Comparison of ENCODE assay signal across 9 mouse cellular contexts in genomic region chr14:61650291-61650960, GRCm38 (mm10). TPM values are rescaled to one million over a fixed set of nuclear protein-coding genes. Genes with fewer than 3 reads are reported as not detected.
DNase-seq lines count a peak whose midpoint lies in the region.
"Had no signal": no experiment of that assay in that cellular context is flagged by ENCODE, and none has a peak within 500 bp of the region (broad histone marks: within the 10 kb centered on the region; RNA-seq: fewer than 3 reads in every experiment).

No protein-coding gene starts in this region.

- H3K36me3 ChIP-seq in megakaryocyte, embryonic 14.5 days (replicated peaks; ENCODE audit: low read length), result no peaks in the 10 kb centered on the region
- H3K36me3 ChIP-seq: stomach, embryonic 15.5 days had no signal

- peak overlapping the region; percentile 66 for H3K4me3 ChIP-seq in megakaryocyte, embryonic 14.5 days (replicated peaks)
- H3K4me3 ChIP-seq: stomach, embryonic 15.5 days had no signal

- DNase-seq in heart, adult 18-20 months, result peak; percentile 42 to 72
- DNase-seq in heart, postnatal 25 days (ENCODE audit: low spot score), result no peak
- peak; percentile 29 for DNase-seq in urinary bladder, postnatal 25 days (ENCODE audit: low spot score)
- DNase-seq in urinary bladder, postnatal 36 days (ENCODE audit: low spot score in 2 of 2), result no peak
- peak; percentile 43 for DNase-seq in embryo, embryonic 9.5 days (ENCODE audit: extremely low spot score)
- peak; percentile 54 for DNase-seq in layer of hippocampus, adult 9-10 months (ENCODE audit: low spot score)
- no peak for DNase-seq in yolk sac, embryonic 10.5 days (ENCODE audit: low spot score)

- H3K9me3 ChIP-seq in megakaryocyte, embryonic 14.5 days, result no peaks in the 10 kb centered on the region
- H3K9me3 ChIP-seq: stomach, embryonic 15.5 days had no signal

- peaks cover 40% of the 10 kb centered on the region for H3K4me1 ChIP-seq in megakaryocyte, embryonic 14.5 days

- intact Hi-C loops in heart, postnatal 25 days (cut with DNase I), result loop anchor here (2.0 to 10.0 kb wide), 4 partner anchors 30 to 684 kb away; no protein-coding TSS in a partner anchor

- no peaks in the 10 kb centered on the region for H3K27me3 ChIP-seq in megakaryocyte, embryonic 14.5 days (replicated peaks)
- H3K27me3 ChIP-seq: stomach, embryonic 15.5 days had no signal

RNA-seq across cellular contexts. Expression of gene Kcnrg, which starts 43.2 kb away (rescaled TPM):
- total RNA-seq in heart, adult 18-20 months (2021), result under 1 TPM; 0.25 to 0.26 TPM
- under 1 TPM in 1 of 2 experiments, not detected in 1; 0.13 TPM for total RNA-seq in heart, postnatal 25 days (2021)
- polyA plus RNA-seq in megakaryocyte, embryonic 14.5 days (2012; ENCODE audit: insufficient read depth, low replicate concordance), result not detected in 2 replicates

RNA-seq across cellular contexts. Expression of gene Trim13, which starts 52.4 kb away (rescaled TPM):
- total RNA-seq in heart, adult 18-20 months (2021), result 1 to 10 TPM; 7.0 to 7.3 TPM
- 1 to 10 TPM; 7.9 to 8.6 TPM for total RNA-seq in heart, postnatal 25 days (2021)
- 0.22 TPM in 1 of 2 replicates, not detected in the other for polyA plus RNA-seq in megakaryocyte, embryonic 14.5 days (2012; ENCODE audit: insufficient read depth, low replicate concordance)

Comparison
In these comparisons a context has a peak if more than half of its experiments do, and no peak if none do; other contexts are left out.
1. DNase-seq: peak in heart, adult 18-20 months (2 of 2), urinary bladder, postnatal 25 days (single experiment), embryo, embryonic 9.5 days (single experiment) and layer of hippocampus, adult 9-10 months (single experiment); none in heart, postnatal 25 days (single experiment), urinary bladder, postnatal 36 days (0 of 2) and yolk sac, embryonic 10.5 days (single experiment).